Mouse (Mus musculus) C2C12 (cell line): ENCODE measurements around the gene Ush2a.

Experiments
- CTCF ChIP-seq: IDR thresholded peaks from one replicate; pipeline ENCODE4 v1.5.1; 2011; ENCODE audit not compliant: control insufficient read depth, insufficient read depth, insufficient read length
- MAX ChIP-seq: IDR thresholded peaks from one replicate; pipeline ENCODE4 v1.6.1; 2011; ENCODE audit warnings: mild to moderate bottlenecking, control low read depth
- MYOD1 ChIP-seq: IDR thresholded peaks from one replicate; pipeline ENCODE4 v1.6.1; 2011; ENCODE audit warnings: low read depth; ENCODE audit not compliant: control insufficient read depth, insufficient read length
- MYOG ChIP-seq: IDR thresholded peaks from one replicate; pipeline ENCODE4 v1.6.1; 2011; ENCODE audit not compliant: control insufficient read depth, insufficient read length; ENCODE audit errors: extremely low read depth
- USF1 ChIP-seq: IDR thresholded peaks from one replicate; pipeline ENCODE4 v1.6.1; 2011; ENCODE audit warnings: low read depth, mild to moderate bottlenecking, control low read depth, moderate library complexity

DNA sequence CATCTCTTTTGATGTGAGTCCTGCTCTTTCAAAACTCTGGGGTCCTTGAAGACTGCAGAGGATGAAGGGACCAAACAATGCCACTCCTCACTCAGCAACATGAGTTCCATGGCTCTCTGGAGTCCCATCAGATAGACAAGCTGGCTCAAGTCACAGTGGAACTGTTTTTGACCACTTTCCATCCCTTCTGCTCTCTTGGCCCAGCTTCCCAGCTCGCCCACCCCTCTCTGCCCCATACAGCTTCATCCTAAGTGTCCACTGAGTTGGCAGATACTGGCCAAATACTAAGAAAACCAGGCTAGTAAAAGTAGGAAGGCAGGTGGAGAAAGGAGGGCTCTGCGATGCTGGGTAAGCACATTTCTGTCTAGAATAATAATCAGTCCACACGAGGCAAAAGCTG, 265.6 kb downstream of the Ush2a start:
- no peak for TF ChIP-seq CTCF
- TF ChIP-seq USF1: no peak
- no peak for TF ChIP-seq MYOG
- TF ChIP-seq MYOD1: no peak
- no peak for TF ChIP-seq MAX
